Mouse (Mus musculus): Measurements from ENCODE around the gene Tubb5. TPM values are rescaled to one million over a fixed set of nuclear protein-coding genes. Genes with fewer than 3 reads are reported as not detected.
A peak's percentile ranks its signal among the peaks of the same experiment; 100 is the strongest.

Tubb5 gene
- 1,686 and 1,692 TPM in 2 replicates for polyA plus RNA-seq (2015; fragmentation: Nextera tagmentation; extraction: Ambion mirVana)

DNA sequence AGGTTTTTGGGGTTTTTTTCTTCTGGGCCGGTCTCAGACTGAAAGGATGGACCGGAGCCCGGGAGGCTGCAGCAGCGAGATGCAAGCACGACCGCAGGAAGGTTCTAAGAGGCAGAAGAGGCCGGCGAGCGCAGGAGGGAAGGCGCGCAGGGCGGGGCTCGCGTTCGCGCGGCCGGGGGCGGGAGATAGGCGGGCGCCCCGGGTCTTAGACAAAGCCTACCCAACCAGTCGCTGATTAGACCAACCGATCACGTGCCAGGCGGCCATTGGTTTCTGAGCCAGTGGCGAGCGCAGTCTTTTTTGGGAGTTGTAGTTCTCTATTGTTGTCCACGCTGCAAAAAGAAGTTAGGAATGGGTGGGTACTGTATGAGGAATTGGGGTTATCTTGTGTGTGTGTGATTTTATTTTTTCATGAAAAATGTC is at the start of gene Tubb5:
Tubb5 (minus strand) TSS at position 185 of the 423 bp plus-strand sequence.
- H3K4me2 ChIP-seq: peak within 1 kb of the TSS; percentile 93
- peaks cover 61% of the 10 kb centered on the region for H3K4me1 ChIP-seq (replicated peaks)
- peak within 1 kb of the TSS; percentile 98 for H3K4me3 ChIP-seq
- H3K36me3 ChIP-seq: peaks cover 36% of the 10 kb centered on the region
- no peaks in the 10 kb centered on the region for H3K9me3 ChIP-seq
- WGBS: under 1% methylated on average over 29 of the region's 29 CpGs
- peak; percentile 75 for ATAC-seq (ENCODE audit: low read depth)
- H3K27ac ChIP-seq (replicated peaks): peak within 1 kb of the TSS; percentile 99
- peak within 1 kb of the TSS; percentile 100 for H3K9ac ChIP-seq
- H3K27me3 ChIP-seq: no peaks in the 10 kb centered on the region

DNA sequence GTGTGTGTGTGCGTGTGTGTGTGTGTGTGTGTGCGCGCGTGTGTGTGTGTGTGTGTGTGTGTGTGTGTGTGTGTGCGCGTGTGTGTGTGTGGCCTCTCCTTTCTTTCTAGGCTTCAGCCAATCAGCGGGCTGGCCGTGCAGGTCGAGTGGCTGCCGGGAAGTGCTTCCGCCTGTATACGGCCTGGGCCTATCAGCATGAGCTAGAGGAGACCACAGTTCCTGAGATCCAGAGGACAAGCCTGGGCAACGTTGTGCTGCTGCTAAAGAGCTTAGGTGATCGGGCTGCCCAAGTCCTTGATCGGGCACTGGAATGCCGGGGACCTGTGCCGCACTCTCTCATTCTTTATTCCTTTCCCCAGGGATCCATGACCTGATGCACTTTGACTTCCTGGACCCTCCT is 49.6 kb upstream of the Tubb5 start:
- H3K27me3 ChIP-seq: no peaks in the 10 kb centered on the region
- no peak for ATAC-seq (ENCODE audit: low read depth)
- WGBS: 86% methylated on average over 11 of the region's 17 CpGs
- H3K36me3 ChIP-seq: peaks cover 98% of the 10 kb centered on the region
- no peak overlapping the region for H3K9ac ChIP-seq
- H3K9me3 ChIP-seq: no peaks in the 10 kb centered on the region
- no peak overlapping the region for H3K27ac ChIP-seq (replicated peaks)
- H3K4me2 ChIP-seq: no peak overlapping the region
- no peaks in the 10 kb centered on the region for H3K4me1 ChIP-seq (replicated peaks)
- no peak overlapping the region for H3K4me3 ChIP-seq

- no peak for ATAC-seq (ENCODE audit: low read depth)
These were observed 45.7 kb upstream of the Tubb5 start for GRCm38 (mm10) chr17:35883777-35884176.

DNA sequence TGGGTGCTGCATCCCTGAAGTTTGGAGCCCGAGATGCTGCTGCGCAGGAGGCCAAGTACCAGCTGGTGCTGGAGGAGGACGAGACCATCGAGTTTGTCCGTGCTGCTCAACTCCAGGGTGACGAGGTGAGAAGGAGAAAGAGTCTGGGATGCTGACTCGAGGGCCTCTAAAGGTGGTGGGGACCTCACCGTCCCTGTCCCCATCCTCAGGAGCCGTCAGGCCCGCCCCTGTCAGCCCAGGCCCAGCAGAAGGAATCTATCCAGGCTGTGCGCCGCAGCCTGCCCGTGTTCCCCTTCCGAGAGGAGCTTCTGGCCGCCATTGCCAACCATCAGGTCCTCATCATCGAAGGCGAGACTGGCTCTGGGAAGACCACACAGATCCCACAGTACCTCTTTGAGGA is 44.8 kb upstream of the Tubb5 start:
- Histone ChIP-seq H3K27me3 (no peaks in the 10 kb centered on the region), H3K4me2 (no peak overlapping the region), H3K9ac (no peak overlapping the region), H3K36me3 (peaks cover 67% of the 10 kb centered on the region), H3K4me3 (no peak overlapping the region), H3K27ac (replicated peaks) (no peak overlapping the region), H3K4me1 (replicated peaks) (peaks cover 15% of the 10 kb centered on the region), H3K9me3 (no peaks in the 10 kb centered on the region)
- WGBS: 96% methylated on average over 17 of the region's 17 CpGs
- ATAC-seq (ENCODE audit: low read depth): no peak

More at GRCm38 (mm10) chr17:35883777-35884176, 45.7 kb upstream of the Tubb5 start:
- 93% methylated on average over 14 of the region's 14 CpGs for WGBS
- peaks cover 15% of the 10 kb centered on the region for H3K4me1 ChIP-seq (replicated peaks)
- H3K36me3 ChIP-seq: peaks cover 74% of the 10 kb centered on the region
- H3K27me3 ChIP-seq: no peaks in the 10 kb centered on the region
- H3K4me2 ChIP-seq: no peak overlapping the region
- H3K4me3 ChIP-seq: no peak overlapping the region
- no peak overlapping the region for H3K9ac ChIP-seq
- no peak overlapping the region for H3K27ac ChIP-seq (replicated peaks)
- H3K9me3 ChIP-seq: no peaks in the 10 kb centered on the region

DNA sequence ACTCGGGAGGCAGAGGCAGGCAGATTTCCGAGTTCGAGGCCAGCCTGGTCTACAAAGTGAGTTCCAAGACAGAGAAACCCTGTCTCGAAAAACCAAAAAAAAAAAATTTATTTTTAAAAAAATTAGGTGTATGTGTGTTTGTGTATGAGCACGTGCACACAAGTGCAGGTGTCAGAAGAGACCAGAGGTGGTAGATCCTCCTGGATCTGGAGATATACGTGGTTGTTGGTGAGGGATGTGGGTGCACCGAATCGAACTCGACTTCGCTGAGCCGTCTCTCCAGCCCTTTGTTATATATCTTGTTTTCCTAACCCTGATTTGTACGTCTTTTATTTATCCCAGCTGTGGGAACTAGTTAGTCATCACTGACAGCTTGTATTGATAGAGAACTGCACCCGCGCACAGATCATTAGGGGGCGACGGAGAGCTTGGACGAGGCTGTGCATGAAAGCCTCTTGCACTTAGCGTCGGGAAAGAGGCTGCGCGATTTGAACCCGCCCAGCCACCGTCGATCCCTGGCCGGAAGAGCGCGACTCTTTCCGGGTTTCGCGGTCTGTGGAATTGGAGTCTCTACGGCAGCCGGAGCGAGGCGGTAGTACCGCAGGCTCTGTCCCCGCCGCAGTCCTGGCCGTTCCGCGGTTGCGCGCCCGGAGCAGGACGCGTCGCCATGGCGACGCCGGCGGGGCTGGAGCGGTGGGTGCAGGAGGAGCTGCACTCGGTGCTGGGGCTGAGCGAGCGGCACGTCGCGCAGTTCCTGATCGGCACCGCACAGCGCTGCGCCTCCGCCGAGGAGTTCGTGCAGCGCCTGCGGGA is 41.3 kb upstream of the Tubb5 start, which contains the start of gene Dhx16:
Dhx16 (plus strand) TSS at position 575 of the 813 bp plus-strand sequence.
- no peaks in the 10 kb centered on the region for H3K9me3 ChIP-seq
- no peaks in the 10 kb centered on the region for H3K27me3 ChIP-seq
- peak within 1 kb of the TSS; percentile 89 for H3K4me2 ChIP-seq
- H3K9ac ChIP-seq: peak within 1 kb of the TSS; percentile 87
- 6% methylated on average over 66 of the region's 66 CpGs for WGBS
- peak within 1 kb of the TSS; percentile 79 for H3K27ac ChIP-seq (replicated peaks)
- H3K4me3 ChIP-seq: peak within 1 kb of the TSS; percentile 72
- peaks cover 63% of the 10 kb centered on the region for H3K36me3 ChIP-seq
- ATAC-seq (ENCODE audit: low read depth): peak; percentile 91
- peaks cover 15% of the 10 kb centered on the region for H3K4me1 ChIP-seq (replicated peaks)

- WGBS: 90% methylated on average over 6 of the region's 6 CpGs
- Histone ChIP-seq H3K9ac (no peak overlapping the region), H3K36me3 (peaks cover 59% of the 10 kb centered on the region), H3K27me3 (no peaks in the 10 kb centered on the region), H3K4me3 (no peak overlapping the region), H3K9me3 (no peaks in the 10 kb centered on the region), H3K4me2 (no peak overlapping the region), H3K4me1 (replicated peaks) (peaks cover 43% of the 10 kb centered on the region), H3K27ac (replicated peaks) (no peak overlapping the region)
- no peak for ATAC-seq (ENCODE audit: low read depth)
These were observed 36.6 kb upstream of the Tubb5 start for GRCm38 (mm10) chr17:35874721-35875120.

DNA sequence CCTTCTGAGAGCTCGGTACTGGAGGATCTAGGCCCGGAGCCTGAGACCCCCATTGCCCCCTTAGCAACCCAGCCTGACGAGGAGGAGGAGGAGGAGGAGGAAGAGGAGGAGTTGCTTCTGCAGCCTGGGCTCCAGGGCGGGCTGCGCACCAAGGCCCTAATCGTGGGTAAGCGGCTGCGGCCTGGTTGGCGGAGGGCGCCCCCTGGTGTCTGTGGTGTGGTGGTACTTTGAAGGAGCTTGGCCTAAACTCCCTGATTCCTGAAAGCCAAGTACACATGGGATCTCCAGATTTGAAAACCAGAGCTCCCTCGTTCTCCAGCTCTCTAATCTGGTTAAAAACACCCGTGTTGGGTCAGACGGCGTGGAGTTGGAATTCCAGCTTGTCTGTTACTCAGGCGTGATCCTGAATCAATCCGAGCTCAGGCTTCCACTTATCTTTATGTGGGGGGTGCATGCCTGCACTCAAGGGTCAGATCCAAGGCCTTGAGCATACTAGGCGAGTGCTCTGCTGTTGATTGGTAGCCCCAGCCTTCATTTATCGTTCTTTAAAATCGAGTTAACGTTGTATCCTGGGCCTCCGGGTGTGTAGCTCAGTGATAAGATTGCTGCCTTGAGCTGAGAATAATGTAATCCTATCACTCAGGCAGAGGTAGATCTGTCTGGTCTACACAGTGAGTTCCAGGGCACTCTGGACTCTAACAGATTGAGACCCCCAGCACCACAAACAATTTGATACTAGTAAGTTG is 35.8 kb upstream of the Tubb5 start:
- Histone ChIP-seq H3K27ac (replicated peaks) (0 out of 2 replicates have a peak overlapping the region, but pooled peaks have one; percentile 33), H3K4me3 (peak overlapping the region; percentile 11; the same call in 1 of the 2 replicates), H3K27me3 (no peaks in the 10 kb centered on the region), H3K4me1 (replicated peaks) (peaks cover 51% of the 10 kb centered on the region), H3K36me3 (peaks cover 59% of the 10 kb centered on the region), H3K4me2 (peak overlapping the region; percentile 36), H3K9me3 (no peaks in the 10 kb centered on the region), H3K9ac (peak overlapping the region; percentile 52)
- WGBS: 31% methylated on average over 21 of the region's 21 CpGs
- ATAC-seq (ENCODE audit: low read depth): no peak

GRCm38 (mm10) chr17:35870884-35871696 is 33.0 kb upstream of the Tubb5 start:
- 86% methylated on average over 8 of the region's 8 CpGs for WGBS
- Histone ChIP-seq H3K4me1 (replicated peaks) (peaks cover 73% of the 10 kb centered on the region), H3K9me3 (no peaks in the 10 kb centered on the region), H3K27me3 (no peaks in the 10 kb centered on the region), H3K9ac (peak overlapping the region; percentile 95), H3K36me3 (peaks cover 48% of the 10 kb centered on the region), H3K4me3 (peak overlapping the region; percentile 81), H3K4me2 (peak overlapping the region; percentile 100), H3K27ac (replicated peaks) (peak overlapping the region; percentile 98; the same call in 1 of the 2 replicates)
- ATAC-seq (ENCODE audit: low read depth): no peak

- Histone ChIP-seq H3K4me3 (peak overlapping the region; percentile 81), H3K4me2 (peak overlapping the region; percentile 100), H3K36me3 (peaks cover 41% of the 10 kb centered on the region), H3K27ac (replicated peaks) (peak overlapping the region; percentile 98), H3K27me3 (no peaks in the 10 kb centered on the region), H3K4me1 (replicated peaks) (peaks cover 73% of the 10 kb centered on the region), H3K9ac (peak overlapping the region; percentile 95), H3K9me3 (no peaks in the 10 kb centered on the region)
- WGBS: 63% methylated on average over 9 of the region's 9 CpGs
- no peak for ATAC-seq (ENCODE audit: low read depth)
These were observed 32.2 kb upstream of the Tubb5 start for GRCm38 (mm10) chr17:35870151-35870883.

- no peak for ATAC-seq (ENCODE audit: low read depth)
- 3% methylated on average over 7 of the region's 7 CpGs for WGBS
- Histone ChIP-seq H3K4me3 (peak overlapping the region; percentile 81), H3K27me3 (no peaks in the 10 kb centered on the region), H3K4me1 (replicated peaks) (peaks cover 81% of the 10 kb centered on the region), H3K36me3 (peaks cover 33% of the 10 kb centered on the region), H3K4me2 (peak overlapping the region; percentile 100), H3K27ac (replicated peaks) (peak overlapping the region; percentile 98), H3K9me3 (no peaks in the 10 kb centered on the region), H3K9ac (peak overlapping the region; percentile 95)
These were observed 31.4 kb upstream of the Tubb5 start for GRCm38 (mm10) chr17:35869346-35870067.
